Mouse (Mus musculus) forebrain, postnatal 0 days (tissue): ENCODE results near the gene Plpp1. TPM values are rescaled to one million over a fixed set of nuclear protein-coding genes. Genes with fewer than 3 reads are reported as not detected.

Experiments used
- ATAC-seq: fragments of 200-750 bp; cut with Nextera tagmentation; 2 replicates; pipeline ENCODE4 v1.8.0; 2017; ENCODE audit warnings: mild to moderate bottlenecking, moderate library complexity
- DNase-seq: peaks from one replicate; pipeline ENCODE4 v3.0.0-alpha.2; 2015
- H3K27ac ChIP-seq: fragments of 300-500 bp; sonication (generic); 2 replicates; pipeline ENCODE4 v1.5.1; 2014; ENCODE audit warnings: low read depth, mild to moderate bottlenecking, antibody characterized with exemption, low read length, moderate library complexity, mixed read lengths
- H3K27me3 ChIP-seq: fragments of 300-500 bp; sonication (generic); 2 replicates; pipeline ENCODE4 v1.6.1; 2014; ENCODE audit warnings: mild to moderate bottlenecking, low read length, mixed read lengths; ENCODE audit not compliant: insufficient read depth
- H3K36me3 ChIP-seq: fragments of 300-500 bp; sonication (generic); 2 replicates; pipeline ENCODE4 v1.6.1; 2014; ENCODE audit warnings: mild to moderate bottlenecking, moderate library complexity; ENCODE audit not compliant: insufficient read depth
- H3K4me1 ChIP-seq: fragments of 300-500 bp; sonication (generic); 2 replicates; pipeline ENCODE4 v1.6.1; 2014; ENCODE audit warnings: antibody characterized with exemption; ENCODE audit not compliant: insufficient read depth
- H3K4me2 ChIP-seq: fragments of 300-500 bp; sonication (generic); 2 replicates; pipeline ENCODE4 v1.6.1; 2014; ENCODE audit warnings: low read depth, mild to moderate bottlenecking, moderate library complexity
- H3K4me3 ChIP-seq: fragments of 300-500 bp; sonication (generic); 2 replicates; pipeline ENCODE4 v1.5.1; 2014; ENCODE audit warnings: low read depth, low read length, mixed read lengths
- H3K9ac ChIP-seq: fragments of 300-500 bp; sonication (generic); 2 replicates; pipeline ENCODE4 v1.6.1; 2014; ENCODE audit warnings: mild to moderate bottlenecking
- H3K9me3 ChIP-seq: fragments of 300-500 bp; sonication (generic); 2 replicates; pipeline ENCODE4 v1.6.1; 2016; ENCODE audit warnings: low read length
- CTCF ChIP-seq: sonication (generic); IDR thresholded peaks from 2 replicates; pipeline ENCODE4 v1.5.1; 2016; ENCODE audit warnings: antibody characterized with exemption, control low read depth, low read depth
- WGBS: fragments of 180-500 bp; shearing (Covaris S2); extraction: QIAGEN DNeasy Blood & Tissue Kit; methylation state at CpG from one replicate; pipeline ENCODE4 v1.1.7; 2014; 5-methylcytosine and 5-hydroxymethylcytosine counted together
- polyA plus RNA-seq: library from polyadenylated mRNA; unstranded; fragments of >200 nt; fragmentation: Nextera tagmentation; extraction: Ambion mirVana; gene quantifications from 2 replicates; pipeline ENCODE4 v1.2.1, GENCODE M21; 2015
- total RNA-seq: library from RNA; depleted of rRNA; stranded (reverse); fragments of >200 nt; gene quantifications from 2 replicates; pipeline ENCODE4 v1.2.3, GENCODE M21; 2014

The Plpp1 gene
- total and polyA plus RNA-seq, 2 experiments from 2014 or later: 44.4 to 68.0 TPM

GRCm38 (mm10) chr13:112772861-112773260 lies 27.7 kb upstream of the Plpp1 start:
- H3K4me3 ChIP-seq: no peak overlapping the region
- no peaks in the 10 kb centered on the region for H3K36me3 ChIP-seq
- 84% methylated on average over 14 of the region's 14 CpGs for WGBS
- DNase-seq: no peak
- no peaks in the 10 kb centered on the region for H3K4me1 ChIP-seq
- H3K27ac ChIP-seq: no peak overlapping the region
- no peak overlapping the region for H3K9ac ChIP-seq
- no peak for ATAC-seq
- TF ChIP-seq CTCF: no peak
- H3K9me3 ChIP-seq: 0 out of 2 replicates have a peak, but pooled peaks cover 3% of the 10 kb centered on the region
- H3K4me2 ChIP-seq: no peak overlapping the region
- no peaks in the 10 kb centered on the region for H3K27me3 ChIP-seq

GRCm38 (mm10) chr13:112773991-112774675 lies 26.5 kb upstream of the Plpp1 start:
- no peak overlapping the region for H3K27ac ChIP-seq
- H3K9ac ChIP-seq: no peak overlapping the region
- TF ChIP-seq CTCF: no peak
- H3K4me2 ChIP-seq: no peak overlapping the region
- ATAC-seq (no peak), DNase-seq (no peak)
- H3K4me1 ChIP-seq: no peaks in the 10 kb centered on the region
- H3K36me3 ChIP-seq: no peaks in the 10 kb centered on the region
- no peaks in the 10 kb centered on the region for H3K27me3 ChIP-seq
- H3K4me3 ChIP-seq: no peak overlapping the region
- WGBS: 94% methylated on average over 3 of the region's 3 CpGs
- 0 out of 2 replicates have a peak, but pooled peaks cover under 1% of the 10 kb centered on the region for H3K9me3 ChIP-seq

- TF ChIP-seq CTCF: no peak
- H3K9me3 ChIP-seq: no peaks in the 10 kb centered on the region
- 90% methylated on average over 10 of the region's 10 CpGs for WGBS
- DNase-seq: no peak
- no peak for ATAC-seq
- no peak overlapping the region for H3K4me3 ChIP-seq
- no peaks in the 10 kb centered on the region for H3K36me3 ChIP-seq
- no peak overlapping the region for H3K27ac ChIP-seq
- no peak overlapping the region for H3K4me2 ChIP-seq
- H3K27me3 ChIP-seq: no peaks in the 10 kb centered on the region
- no peak overlapping the region for H3K9ac ChIP-seq
- H3K4me1 ChIP-seq: no peaks in the 10 kb centered on the region
Measured at GRCm38 (mm10) chr13:112775856-112776255, 24.7 kb upstream of the Plpp1 start.

GRCm38 (mm10) chr13:112778407-112778806 lies 22.2 kb upstream of the Plpp1 start:
- H3K27me3 ChIP-seq: no peaks in the 10 kb centered on the region
- H3K9me3 ChIP-seq: no peaks in the 10 kb centered on the region
- no peak for TF ChIP-seq CTCF
- no peak overlapping the region for H3K4me3 ChIP-seq
- H3K9ac ChIP-seq: no peak overlapping the region
- WGBS: 93% methylated on average over 5 of the region's 5 CpGs
- no peaks in the 10 kb centered on the region for H3K4me1 ChIP-seq
- no peak overlapping the region for H3K27ac ChIP-seq
- ATAC-seq (no peak), DNase-seq (no peak)
- H3K4me2 ChIP-seq: no peak overlapping the region
- H3K36me3 ChIP-seq: no peaks in the 10 kb centered on the region

DNA sequence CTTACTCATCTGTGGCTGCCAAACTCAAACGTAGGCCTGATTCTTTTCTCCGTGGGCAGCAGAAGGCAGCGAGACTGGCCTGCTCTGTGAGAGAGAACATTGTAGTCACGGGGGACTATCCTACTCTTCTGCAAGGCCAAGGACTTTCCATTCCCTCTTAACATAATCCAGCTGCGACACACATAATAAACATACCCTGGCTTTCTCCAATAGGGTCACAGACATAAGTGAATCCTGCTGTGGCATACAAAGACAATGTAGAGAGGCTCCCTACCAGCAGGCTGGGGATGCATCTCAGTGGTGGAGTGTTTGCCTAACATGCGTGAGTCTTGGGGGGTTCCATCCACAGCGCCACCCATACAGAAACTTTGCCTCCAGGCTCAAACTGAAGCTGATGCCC lies 15.3 kb upstream of the Plpp1 start:
- 75% methylated on average over 7 of the region's 7 CpGs for WGBS
- Histone ChIP-seq H3K27me3 (no peaks in the 10 kb centered on the region), H3K36me3 (no peaks in the 10 kb centered on the region), H3K9me3 (no peaks in the 10 kb centered on the region), H3K4me1 (no peaks in the 10 kb centered on the region), H3K9ac (no peak overlapping the region), H3K4me3 (no peak overlapping the region), H3K27ac (no peak overlapping the region), H3K4me2 (no peak overlapping the region)
- no peak for ATAC-seq
- DNase-seq: no peak
- no peak for TF ChIP-seq CTCF

DNA sequence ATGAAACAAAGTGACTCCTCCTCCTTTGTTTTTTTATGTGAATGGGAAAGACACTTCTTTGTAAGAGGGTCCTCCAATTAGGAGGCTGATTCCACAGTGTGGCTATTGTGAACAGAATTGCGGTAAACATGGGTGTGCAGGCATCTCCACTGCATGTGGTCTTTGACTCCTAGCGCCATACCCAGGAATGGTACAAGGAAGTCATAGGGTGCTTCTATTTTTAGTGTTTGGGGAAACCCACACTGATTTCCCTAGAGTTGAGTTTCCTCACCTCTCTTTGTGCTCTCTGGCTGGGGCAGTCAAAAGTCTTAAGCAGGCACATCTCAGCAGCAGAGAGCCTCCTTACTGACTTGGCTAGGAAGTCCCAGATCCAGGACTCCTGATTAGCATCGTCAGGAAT lies 14.4 kb upstream of the Plpp1 start:
- Histone ChIP-seq H3K9me3 (no peaks in the 10 kb centered on the region), H3K36me3 (no peaks in the 10 kb centered on the region), H3K27me3 (no peaks in the 10 kb centered on the region), H3K27ac (no peak overlapping the region), H3K4me3 (no peak overlapping the region), H3K4me1 (no peaks in the 10 kb centered on the region), H3K4me2 (no peak overlapping the region), H3K9ac (no peak overlapping the region)
- ATAC-seq: no peak
- no peak for TF ChIP-seq CTCF
- no peak for DNase-seq
- 33% methylated on average over 3 of the region's 3 CpGs for WGBS

GRCm38 (mm10) chr13:112786942-112787533 lies 13.6 kb upstream of the Plpp1 start:
- no peak overlapping the region for H3K4me2 ChIP-seq
- TF ChIP-seq CTCF: no peak
- no peaks in the 10 kb centered on the region for H3K27me3 ChIP-seq
- DNase-seq (no peak), ATAC-seq (no peak)
- H3K36me3 ChIP-seq: no peaks in the 10 kb centered on the region
- no peaks in the 10 kb centered on the region for H3K9me3 ChIP-seq
- no peak overlapping the region for H3K4me3 ChIP-seq
- H3K4me1 ChIP-seq: no peaks in the 10 kb centered on the region
- no peak overlapping the region for H3K27ac ChIP-seq
- 77% methylated on average over 10 of the region's 10 CpGs for whole genome bisulfite sequencing
- no peak overlapping the region for H3K9ac ChIP-seq
